Mouse (Mus musculus) 3T3-L1 (cell line): Measurements from ENCODE around the gene Bmp2.

ENCODE experiments used
- DNase-seq: peaks from one replicate; pipeline ENCODE4 v3.0.0-alpha.2; 2015; ENCODE audit warnings: low read depth, low spot score

Bmp2 gene

DNA sequence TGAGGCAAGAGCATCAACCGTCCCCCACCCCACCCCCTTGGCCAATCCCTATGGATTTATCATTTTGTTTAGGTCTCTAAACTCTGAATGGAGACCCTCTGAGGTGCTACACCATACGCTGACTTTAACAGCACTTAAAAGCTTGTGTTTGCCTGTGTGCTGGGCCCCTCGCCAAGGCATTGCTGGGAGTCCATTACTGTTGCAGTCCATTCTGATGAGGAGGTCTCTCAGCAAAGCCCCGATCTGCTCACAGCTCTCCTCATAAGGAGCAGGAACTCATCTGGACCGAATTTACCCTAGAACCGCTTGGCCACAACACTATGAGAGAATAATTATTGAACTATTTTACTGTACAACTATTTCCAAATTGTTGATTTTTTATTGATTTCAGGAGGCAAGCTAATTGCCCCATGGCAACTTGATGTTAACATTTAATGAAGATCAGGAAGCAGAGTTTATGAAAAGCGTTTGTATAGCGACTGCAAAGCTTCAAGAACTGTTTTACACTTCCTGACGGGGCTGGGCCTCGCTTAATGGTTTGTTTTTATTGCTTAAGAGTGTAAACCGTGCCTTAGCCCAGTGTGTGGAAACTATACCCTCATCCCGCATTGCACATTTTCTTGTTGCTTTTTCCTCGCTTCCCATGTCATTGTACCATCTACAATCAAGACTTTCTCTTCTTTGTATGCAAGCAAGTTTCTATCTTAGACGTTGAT lies 14.2 kb downstream of the Bmp2 start:
- DNase-seq = no peak

DNA sequence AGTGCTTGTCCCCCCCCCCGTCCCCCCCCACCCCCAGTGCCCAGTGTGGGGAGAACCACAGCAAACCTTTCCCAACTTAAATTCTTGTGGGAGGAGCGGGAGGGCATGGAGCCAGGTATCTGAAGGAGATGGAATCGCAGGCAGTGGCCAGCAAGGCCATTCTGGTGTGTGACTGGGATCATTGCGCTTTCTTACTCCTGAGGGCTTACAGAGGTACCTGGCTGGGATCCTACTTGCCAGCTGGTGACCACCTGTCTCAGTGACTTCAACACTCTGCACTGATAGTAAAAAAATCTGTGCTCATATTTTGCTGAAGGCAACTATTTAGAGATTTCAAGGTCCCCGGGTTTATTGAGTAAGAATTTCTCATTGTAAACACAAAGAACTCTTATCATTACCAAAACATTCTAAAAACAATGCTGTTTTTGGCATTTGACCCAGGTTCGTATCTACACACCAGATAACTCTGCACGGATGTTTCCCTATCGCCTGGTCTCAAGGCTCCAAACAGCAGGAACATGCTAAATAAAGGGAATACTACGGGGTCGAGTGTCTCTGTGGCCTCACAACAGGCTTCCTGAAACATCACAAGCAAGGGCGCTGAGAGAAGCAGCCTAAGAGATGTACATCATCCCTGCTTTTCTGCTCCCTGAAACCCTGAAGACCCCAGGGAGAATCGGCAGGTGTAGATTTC lies 39.8 kb downstream of the Bmp2 start:
- DNase-seq = no peak
